Comparison of ENCODE assay signal across 10 mouse cellular contexts in the genomic region with DNA sequence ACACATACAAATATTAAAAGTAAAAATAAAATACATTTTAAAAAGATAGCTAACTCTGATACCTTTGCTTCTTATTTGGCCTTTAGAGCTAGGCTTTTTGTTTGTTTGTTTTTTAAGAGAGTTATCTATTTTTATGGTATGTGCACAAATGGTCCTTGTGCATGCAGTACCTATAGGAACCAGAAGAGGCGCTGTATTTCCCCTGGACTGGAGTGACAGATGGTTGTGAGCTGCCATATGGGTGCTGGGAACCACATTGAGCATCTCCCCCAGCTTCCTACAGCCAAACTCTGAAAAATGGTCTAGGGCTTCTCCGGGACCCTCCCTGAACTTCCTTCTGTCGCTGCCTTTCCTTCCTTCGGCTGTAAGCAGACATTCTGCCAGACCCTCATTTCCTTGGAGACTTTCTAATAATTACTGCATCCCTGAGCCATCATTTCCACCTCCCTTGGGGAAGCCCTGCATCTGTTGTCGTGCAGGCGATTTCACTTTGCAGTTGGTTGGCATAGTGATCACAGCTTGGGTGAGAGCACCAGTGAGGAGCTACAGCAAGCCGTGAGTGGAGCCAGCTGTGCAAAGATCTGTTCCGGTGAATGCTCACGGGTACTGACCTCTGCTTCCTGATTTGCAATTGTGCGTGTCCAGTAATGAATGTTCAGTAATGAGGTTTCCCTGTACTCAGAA. TPM values are rescaled to one million over a fixed set of nuclear protein-coding genes. Genes with fewer than 3 reads are reported as not detected.
DNase-seq lines count a peak whose midpoint lies in the region.
"Had no signal": no experiment of that assay in that cellular context is flagged by ENCODE, and none has a peak within 500 bp of the region (broad histone marks: within the 10 kb centered on the region; RNA-seq: fewer than 3 reads in every experiment).

No protein-coding gene starts in this region.

- H3K27ac ChIP-seq in hindbrain, embryonic 10.5 days, result peak overlapping the region; percentile 40; the same call in 1 of the 2 replicates

- peaks cover 11% of the 10 kb centered on the region; the same call in 1 of the 2 replicates for H3K27me3 ChIP-seq in hindbrain, embryonic 10.5 days (ENCODE audit: insufficient read depth, poor library complexity, severe bottlenecking)

- peaks cover 27% of the 10 kb centered on the region for H3K4me1 ChIP-seq in hindbrain, embryonic 10.5 days (replicated peaks)
- H3K4me1 ChIP-seq: megakaryocyte, embryonic 14.5 days had no signal

- no peak overlapping the region for H3K4me3 ChIP-seq in hindbrain, embryonic 10.5 days
- H3K4me3 ChIP-seq: erythroblast, embryonic 14.5 days; megakaryocyte, embryonic 14.5 days had no signal

- H3K36me3 ChIP-seq in hindbrain, embryonic 10.5 days, result no peaks in the 10 kb centered on the region

- peak; percentile 68 to 74 for DNase-seq in cerebellum, postnatal 10 days
- DNase-seq in cerebellum, adult 11-12 months, result no peak
- DNase-seq in A20 (ENCODE audit: low read depth, low spot score), result peak; percentile 18
- DNase-seq in hindbrain, embryonic 10.5 days (ENCODE audit: low spot score), result no peak
- peak; percentile 57 to 70 for DNase-seq in kidney, postnatal 36 days
- no peak for DNase-seq in thymus, postnatal 10 days (ENCODE audit: low spot score in 2 of 2)
- no peak for DNase-seq in urinary bladder, adult 2 months (ENCODE audit: low spot score)
- no peak for DNase-seq in adrenal gland, postnatal 25 days

- 72% methylated on average over 10 of the region's 10 CpGs for WGBS in hindbrain, embryonic 10.5 days

- H3K9me3 ChIP-seq in hindbrain, embryonic 10.5 days, result peaks cover 8% of the 10 kb centered on the region; the same call in 1 of the 2 replicates

RNA-seq across cellular contexts. Expression of a gene that starts 27.2 kb away (rescaled TPM):
- 0.08 and 0.10 TPM in 2 replicates for polyA plus RNA-seq in hindbrain, embryonic 10.5 days (2016; fragmentation: Nextera tagmentation; extraction: Ambion mirVana)
- polyA plus RNA-seq in urinary bladder, adult 2 months (2012; rRNA removed), result 0.01 TPM in 2 replicates
- total RNA-seq in adrenal gland, postnatal 25 days (2021), result not detected in 2 replicates
- polyA plus RNA-seq: erythroblast, embryonic 14.5 days had no signal

RNA-seq across cellular contexts. Expression of a gene that starts 42.2 kb away (rescaled TPM):
- 62.6 and 69.7 TPM in 2 replicates for polyA plus RNA-seq in hindbrain, embryonic 10.5 days (2016; fragmentation: Nextera tagmentation; extraction: Ambion mirVana)
- 42.2 and 42.5 TPM in 2 replicates for polyA plus RNA-seq in urinary bladder, adult 2 months (2012; rRNA removed)
- 55.2 and 59.1 TPM in 2 replicates for total RNA-seq in adrenal gland, postnatal 25 days (2021)

Comparison
In these comparisons a context has a peak if more than half of its experiments do, and no peak if none do; other contexts are left out.
1. DNase-seq: peak in cerebellum, postnatal 10 days (2 of 2), A20 (single experiment) and kidney, postnatal 36 days (2 of 2); none in cerebellum, adult 11-12 months (single experiment), hindbrain, embryonic 10.5 days (single experiment), thymus, postnatal 10 days (0 of 2), urinary bladder, adult 2 months (single experiment) and adrenal gland, postnatal 25 days (single experiment).